Mouse (Mus musculus): ENCODE data around the gene Akr1c13.

DNA sequence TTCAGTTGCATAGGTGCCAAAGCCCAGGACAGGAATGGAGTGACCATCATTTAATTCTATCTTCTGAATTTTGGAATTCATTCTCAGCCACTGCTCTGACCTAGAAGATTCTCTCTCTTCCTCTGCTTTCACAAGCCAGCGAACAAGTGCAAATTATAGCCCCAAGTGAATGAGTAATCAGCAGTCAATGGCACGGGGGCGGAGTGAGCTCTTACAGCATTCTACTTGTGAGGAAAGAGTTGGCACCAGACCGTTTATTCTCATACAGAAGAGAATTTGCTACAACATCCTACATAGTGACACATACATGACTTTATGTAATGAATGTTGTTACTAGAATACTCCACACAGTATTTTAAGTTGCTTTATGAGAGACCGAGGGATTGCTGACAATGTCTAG is 40.4 kb upstream of the Akr1c13 start, which contains the start of gene Akr1c18:
- no peak for TF ChIP-seq CTCF (IDR thresholded peaks at IDR 0.05; ENCODE audit: low read depth)
- TF ChIP-seq EP300 (IDR thresholded peaks at IDR 0.05; ENCODE audit: low read depth), result no peak
